Mouse (Mus musculus) intestine, postnatal 0 days (tissue): Measurements from ENCODE around the gene Ulk4. TPM values are rescaled to one million over a fixed set of nuclear protein-coding genes. Genes with fewer than 3 reads are reported as not detected.

Experiments used
- ATAC-seq: fragments of 200-750 bp; cut with Nextera tagmentation; 2 replicates; pipeline ENCODE4 v1.8.0; 2017; ENCODE audit warnings: mild to moderate bottlenecking, moderate TSS enrichment, moderate library complexity
- H3K27ac ChIP-seq: fragments of 300-500 bp; sonication (generic); 2 replicates; pipeline ENCODE4 v1.5.1; 2014; ENCODE audit warnings: mild to moderate bottlenecking, low read depth, low read length, moderate library complexity
- H3K27me3 ChIP-seq: fragments of 300-500 bp; sonication (generic); replicated peaks from 2 replicates; pipeline ENCODE4 v1.6.1; 2014; ENCODE audit warnings: low read length, mixed read lengths; ENCODE audit not compliant: control insufficient read depth, insufficient read depth
- H3K36me3 ChIP-seq: fragments of 300-500 bp; sonication (generic); 2 replicates; pipeline ENCODE4 v1.6.1; 2014; ENCODE audit warnings: mild to moderate bottlenecking, moderate library complexity; ENCODE audit not compliant: control insufficient read depth, insufficient read depth
- H3K4me1 ChIP-seq: fragments of 300-500 bp; sonication (generic); replicated peaks from 2 replicates; pipeline ENCODE4 v1.6.1; 2014; ENCODE audit warnings: antibody characterized with exemption, low read length, mixed read lengths; ENCODE audit not compliant: control insufficient read depth, insufficient read depth
- H3K4me2 ChIP-seq: fragments of 300-500 bp; sonication (generic); replicated peaks from 2 replicates; pipeline ENCODE4 v1.6.1; 2014; ENCODE audit warnings: low read depth, mild to moderate bottlenecking, moderate library complexity
- H3K4me3 ChIP-seq: fragments of 300-500 bp; sonication (generic); 2 replicates; pipeline ENCODE4 v1.5.1; 2014; ENCODE audit warnings: low read depth, low read length
- H3K9ac ChIP-seq: fragments of 300-500 bp; sonication (generic); 2 replicates; pipeline ENCODE4 v1.6.1; 2014; ENCODE audit warnings: mild to moderate bottlenecking, low read depth, low read length
- H3K9me3 ChIP-seq: fragments of 300-500 bp; sonication (generic); 2 replicates; pipeline ENCODE4 v1.6.1; 2016; ENCODE audit warnings: mixed run types; ENCODE audit not compliant: control insufficient read depth
- CTCF ChIP-seq: sonication (generic); IDR thresholded peaks from 2 replicates; pipeline ENCODE4 v1.5.1; 2016; ENCODE audit warnings: low read depth, mild to moderate bottlenecking, control low read depth, antibody characterized with exemption, moderate library complexity
- WGBS: fragments of 180-500 bp; shearing (Covaris S2); extraction: QIAGEN DNeasy Blood & Tissue Kit; methylation state at CpG from one replicate; pipeline ENCODE4 v1.1.7; 2014; 5-methylcytosine and 5-hydroxymethylcytosine counted together
- polyA plus RNA-seq: library from polyadenylated mRNA; unstranded; fragments of >200 nt; fragmentation: Nextera tagmentation; extraction: Ambion mirVana; gene quantifications from 2 replicates; pipeline ENCODE4 v1.2.1, GENCODE M21; 2015

Ulk4 gene
- polyA plus RNA-seq, 1 experiment from 2014 or later, result 111 TPM

DNA sequence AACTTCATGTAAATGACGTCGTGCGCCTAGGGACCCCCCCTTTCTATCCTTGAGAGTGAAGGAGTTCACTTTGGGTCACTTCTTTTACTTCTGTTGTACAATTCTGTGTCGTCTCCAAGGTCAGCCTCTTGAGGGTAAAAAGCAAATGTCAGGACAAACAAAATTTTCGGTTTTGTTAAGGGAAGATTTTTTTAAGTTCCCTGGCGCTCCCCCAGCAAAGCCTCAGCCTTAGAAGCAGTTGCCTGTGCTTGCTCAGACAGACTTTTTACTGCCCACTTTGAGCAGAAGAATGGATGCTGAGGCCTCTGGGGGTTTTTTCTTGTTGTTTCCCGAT is 21.0 kb upstream of the Ulk4 start:
- TF ChIP-seq CTCF, result no peak
- WGBS, result 3% methylated on average over 7 of the region's 7 CpGs
- Histone ChIP-seq H3K4me3 (peak overlapping the region; percentile 76), H3K9me3 (no peaks in the 10 kb centered on the region), H3K4me2 (peak overlapping the region; percentile 74), H3K27ac (peak overlapping the region; percentile 86), H3K27me3 (0 out of 2 replicates have a peak, but pooled peaks cover 4% of the 10 kb centered on the region), H3K9ac (peak overlapping the region; percentile 87), H3K4me1 (peaks cover 19% of the 10 kb centered on the region), H3K36me3 (no peaks in the 10 kb centered on the region)
- ATAC-seq, result no peak

DNA sequence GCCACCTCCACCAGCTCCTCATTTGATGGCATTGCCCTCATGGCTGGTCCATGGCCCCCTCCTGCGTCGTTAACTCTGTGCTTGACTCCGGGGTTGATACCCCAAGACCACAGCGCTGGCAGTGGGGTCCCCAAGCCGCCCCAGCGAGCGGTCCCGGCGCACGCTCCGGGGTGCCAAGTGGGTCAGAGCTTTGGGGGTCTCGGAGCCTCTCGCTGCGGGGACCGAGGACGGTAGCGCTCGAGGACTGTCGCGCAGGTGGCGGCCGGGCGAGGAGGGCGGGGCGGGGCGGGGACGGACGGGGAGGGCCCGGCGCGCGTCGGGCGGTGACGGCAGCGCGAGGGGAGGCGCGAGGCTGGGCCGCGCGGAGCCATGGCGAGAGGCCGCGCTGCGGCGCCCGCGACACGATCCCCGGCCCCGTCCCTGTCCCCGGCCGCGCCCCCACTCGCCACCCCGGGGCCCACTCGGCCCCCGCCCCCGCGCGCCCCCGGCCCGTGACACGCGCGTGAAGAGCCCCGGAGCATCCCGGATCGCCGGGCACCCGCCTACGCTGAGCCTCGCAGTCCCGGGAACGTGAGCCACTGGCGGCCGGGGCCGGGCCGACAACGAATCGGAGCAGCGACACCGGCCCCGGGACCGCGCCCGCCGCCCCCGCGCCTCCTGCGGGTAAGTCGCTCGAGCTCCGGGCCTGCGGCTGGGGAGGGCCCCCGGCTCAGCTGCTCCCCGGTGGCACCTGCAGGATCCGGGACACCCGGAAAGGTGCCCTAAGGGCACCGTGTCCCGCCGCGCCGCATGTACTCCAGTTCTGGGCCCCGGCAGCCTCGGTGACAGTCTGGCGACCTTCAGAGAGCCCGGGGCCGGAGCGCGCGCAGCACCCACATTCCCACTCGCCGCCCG is 20.4 kb upstream of the Ulk4 start, which contains the start of gene Trak1:
TSS of gene Trak1 (plus strand) at position 332 of the 894 bp plus-strand sequence.
- ATAC-seq, result peak; percentile 82
- WGBS, result under 1% methylated on average over 86 of the region's 116 CpGs

DNA sequence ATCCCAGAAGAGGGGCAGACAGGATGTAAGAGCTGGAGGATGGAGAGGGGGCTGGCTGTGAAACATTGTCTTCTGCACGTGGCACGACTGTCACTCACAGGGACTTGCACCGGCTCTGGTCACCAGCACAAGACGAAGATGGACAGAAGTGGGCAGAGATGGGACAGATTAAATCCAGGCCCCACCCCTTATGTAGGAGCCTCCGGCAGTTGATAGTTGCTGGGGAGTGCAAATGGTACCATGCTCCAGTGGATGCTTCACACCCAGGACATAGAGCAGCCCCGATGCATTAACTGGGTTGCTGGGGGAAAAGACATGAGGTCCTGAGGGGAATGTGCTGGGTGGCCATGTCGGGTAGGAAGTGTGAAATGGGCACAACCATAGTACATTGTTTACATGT is 18.2 kb upstream of the Ulk4 start:
- Histone ChIP-seq H3K36me3 (no peaks in the 10 kb centered on the region), H3K4me3 (no peak overlapping the region), H3K4me1 (peaks cover 12% of the 10 kb centered on the region), H3K9me3 (no peaks in the 10 kb centered on the region), H3K4me2 (no peak overlapping the region), H3K27ac (no peak overlapping the region), H3K27me3 (0 out of 2 replicates have a peak, but pooled peaks cover 4% of the 10 kb centered on the region), H3K9ac (no peak overlapping the region)
- no peak for TF ChIP-seq CTCF
- 76% methylated on average over 7 of the region's 7 CpGs for WGBS
- no peak for ATAC-seq

More for the DNA sequence above, 20.4 kb upstream of the Ulk4 start, which contains the start of gene Trak1:
- H3K27me3 ChIP-seq, result 0 out of 2 replicates have a peak, but pooled peaks cover 4% of the 10 kb centered on the region
- peak within 1 kb of the TSS; percentile 74 for H3K4me2 ChIP-seq
- peak within 1 kb of the TSS; percentile 86 for H3K27ac ChIP-seq
- H3K9ac ChIP-seq, result peak within 1 kb of the TSS; percentile 87
- peak within 1 kb of the TSS; percentile 76 for H3K4me3 ChIP-seq
- H3K9me3 ChIP-seq, result no peaks in the 10 kb centered on the region
- no peaks in the 10 kb centered on the region for H3K36me3 ChIP-seq
- peaks cover 19% of the 10 kb centered on the region for H3K4me1 ChIP-seq
- no peak for TF ChIP-seq CTCF

DNA sequence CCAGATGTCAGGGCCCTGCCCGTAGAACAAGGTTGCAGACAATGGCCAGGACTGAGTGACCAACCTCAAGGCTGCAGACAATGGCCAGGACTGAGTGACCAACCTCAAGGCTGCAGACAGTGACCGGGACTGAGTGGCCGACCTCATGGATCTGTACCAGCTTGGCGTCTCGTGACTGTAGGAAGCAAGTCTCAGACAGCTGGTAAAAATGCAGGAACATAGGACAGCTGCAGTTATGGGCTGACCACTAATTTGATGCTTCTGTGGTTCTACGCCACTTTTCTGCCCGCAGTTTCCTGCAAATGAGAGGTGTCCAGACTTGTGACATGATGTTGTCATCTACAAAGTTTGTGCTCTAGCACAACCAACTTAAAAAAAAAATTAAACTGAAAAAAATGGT is 16.2 kb upstream of the Ulk4 start:
- Histone ChIP-seq H3K9ac (no peak overlapping the region), H3K36me3 (no peaks in the 10 kb centered on the region), H3K4me2 (no peak overlapping the region), H3K4me1 (no peaks in the 10 kb centered on the region; the same call in 1 of the 2 replicates), H3K9me3 (no peaks in the 10 kb centered on the region), H3K27ac (no peak overlapping the region), H3K4me3 (no peak overlapping the region), H3K27me3 (0 out of 2 replicates have a peak, but pooled peaks cover 4% of the 10 kb centered on the region)
- no peak for ATAC-seq
- TF ChIP-seq CTCF, result no peak
- WGBS, result 87% methylated on average over 7 of the region's 7 CpGs

DNA sequence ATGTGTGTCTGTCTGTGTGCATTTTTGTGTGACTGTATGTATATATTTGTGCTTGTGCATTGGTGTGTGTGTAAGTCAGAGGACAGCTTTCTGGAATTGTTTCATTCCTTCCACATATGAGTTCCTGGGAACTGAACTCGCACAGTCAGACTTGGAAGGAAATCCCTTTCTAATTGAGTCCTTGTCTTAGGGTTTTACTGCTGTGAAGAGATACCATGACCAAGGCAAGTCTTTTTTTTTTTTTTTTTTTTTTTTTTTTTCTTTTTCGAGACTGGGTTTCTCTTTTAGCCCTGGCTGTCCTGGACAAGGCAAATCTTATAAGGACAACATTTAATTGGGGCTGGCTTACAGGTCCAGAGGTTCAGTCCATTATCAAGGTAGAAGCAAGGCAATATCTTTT is 14.3 kb upstream of the Ulk4 start:
- ATAC-seq, result no peak
- no peak overlapping the region for H3K4me3 ChIP-seq
- no peaks in the 10 kb centered on the region for H3K36me3 ChIP-seq
- H3K27me3 ChIP-seq, result 0 out of 2 replicates have a peak, but pooled peaks cover 2% of the 10 kb centered on the region
- 84% methylated on average over 2 of the region's 2 CpGs for WGBS
- TF ChIP-seq CTCF, result no peak
- no peak overlapping the region for H3K4me2 ChIP-seq
- H3K27ac ChIP-seq, result no peak overlapping the region
- H3K9me3 ChIP-seq, result no peaks in the 10 kb centered on the region
- H3K9ac ChIP-seq, result no peak overlapping the region
- H3K4me1 ChIP-seq, result no peaks in the 10 kb centered on the region

DNA sequence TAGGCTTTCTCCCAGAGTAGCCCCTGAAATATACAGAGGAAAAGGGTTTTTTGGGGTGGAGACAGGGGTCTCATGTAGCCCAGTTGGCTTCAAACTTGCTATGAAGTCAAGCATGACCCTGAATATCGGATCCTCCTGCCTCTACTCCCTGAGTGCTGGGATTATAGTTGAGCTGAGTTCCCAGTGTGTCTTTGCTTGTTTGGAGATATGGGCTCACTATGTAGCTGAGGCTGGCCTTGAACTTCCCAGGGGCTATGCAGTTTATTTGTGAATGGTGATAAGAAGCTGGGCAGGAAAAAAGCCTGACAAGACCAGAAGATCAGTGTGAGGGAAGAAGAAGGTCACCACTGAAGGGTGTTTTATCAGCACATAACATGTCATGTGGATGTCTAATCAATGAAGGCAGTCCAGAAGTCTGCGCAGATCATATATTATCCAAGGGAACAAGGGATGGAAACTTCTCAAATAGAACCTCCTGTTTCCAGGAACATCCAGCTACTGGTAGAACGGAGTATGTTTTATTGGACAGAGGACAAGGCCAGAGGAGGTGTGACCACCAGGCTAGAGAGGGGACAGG is 9.4 kb upstream of the Ulk4 start:
- H3K27ac ChIP-seq, result no peak overlapping the region
- no peaks in the 10 kb centered on the region for H3K9me3 ChIP-seq
- no peaks in the 10 kb centered on the region for H3K4me1 ChIP-seq
- TF ChIP-seq CTCF, result no peak
- no peak overlapping the region for H3K9ac ChIP-seq
- no peaks in the 10 kb centered on the region for H3K27me3 ChIP-seq
- ATAC-seq, result peak; percentile 9; the same call in 1 of the 2 replicates
- no peaks in the 10 kb centered on the region for H3K36me3 ChIP-seq
- H3K4me2 ChIP-seq, result peak overlapping the region; percentile 65
- WGBS, result 68% methylated on average over 3 of the region's 3 CpGs
- H3K4me3 ChIP-seq, result peak overlapping the region; percentile 36
